In genomic region chr3:134239971-134240717, GRCm38 (mm10) we compare ENCODE assay signal across 8 mouse cellular contexts. TPM values are rescaled to one million over a fixed set of nuclear protein-coding genes. Genes with fewer than 3 reads are reported as not detected.
DNase-seq lines count a peak whose midpoint lies in the region; ATAC-seq and TF ChIP-seq lines count a peak whose summit lies in the region.

No protein-coding gene starts in this region.

- TF ChIP-seq POLR2A in kidney, adult 2 months (IDR thresholded peaks at IDR 0.05; ENCODE audit: low read depth, low read length): no peak

- no peak for TF ChIP-seq CTCF in kidney, adult 2 months (conservative IDR thresholded peaks at IDR 0.05; ENCODE audit: insufficient read depth, insufficient read length, low read depth, low read length)

- no peaks in the 10 kb centered on the region; the same call in 1 of the 2 replicates for H3K9me3 ChIP-seq in erythroblast, embryonic 14.5 days (ENCODE audit: control insufficient read depth, low read length)
- H3K9me3 ChIP-seq in embryonic facial prominence, embryonic 12.5 days: no peaks in the 10 kb centered on the region
- H3K9me3 ChIP-seq in limb, embryonic 11.5 days (ENCODE audit: control insufficient read depth, low read length): no peaks in the 10 kb centered on the region
- H3K9me3 ChIP-seq in midbrain, embryonic 13.5 days: no peaks in the 10 kb centered on the region

- no peak for ATAC-seq in erythroblast, adult 5-6 weeks (replicated peaks; ENCODE audit: low FRiP score, poor library complexity, severe bottlenecking)
- peak; percentile 64 for ATAC-seq in embryonic facial prominence, embryonic 12.5 days (ENCODE audit: insufficient number of reproducible peaks, insufficient read depth, low FRiP score, low TSS enrichment)
- ATAC-seq in limb, embryonic 11.5 days (ENCODE audit: insufficient number of reproducible peaks, low FRiP score, low TSS enrichment, low read depth): 0 out of 2 replicates have a peak, but pooled peaks have one; percentile 10
- peak; percentile 55 for ATAC-seq in midbrain, embryonic 13.5 days

- no peaks in the 10 kb centered on the region for H3K4me1 ChIP-seq in erythroblast, embryonic 14.5 days (ENCODE audit: control insufficient read depth)
- H3K4me1 ChIP-seq in embryonic facial prominence, embryonic 12.5 days: peaks cover 8% of the 10 kb centered on the region
- no peaks in the 10 kb centered on the region; the same call in 1 of the 2 replicates for H3K4me1 ChIP-seq in kidney, adult 2 months (ENCODE audit: control insufficient read depth, insufficient read depth, low read length)
- peaks cover 7% of the 10 kb centered on the region; the same call in 1 of the 2 replicates for H3K4me1 ChIP-seq in limb, embryonic 11.5 days (ENCODE audit: control insufficient read depth, insufficient read depth, low read length)
- H3K4me1 ChIP-seq in midbrain, embryonic 13.5 days (replicated peaks): peaks cover 38% of the 10 kb centered on the region

- no peaks in the 10 kb centered on the region for H3K36me3 ChIP-seq in erythroblast, embryonic 14.5 days (ENCODE audit: control insufficient read depth)
- no peaks in the 10 kb centered on the region for H3K36me3 ChIP-seq in embryonic facial prominence, embryonic 12.5 days
- H3K36me3 ChIP-seq in kidney, adult 2 months (ENCODE audit: control insufficient read depth, insufficient read depth, low read length): no peaks in the 10 kb centered on the region
- no peaks in the 10 kb centered on the region for H3K36me3 ChIP-seq in limb, embryonic 11.5 days (ENCODE audit: control insufficient read depth, insufficient read depth, low read length)
- H3K36me3 ChIP-seq in midbrain, embryonic 13.5 days: peaks cover 6% of the 10 kb centered on the region
- no peaks in the 10 kb centered on the region for H3K36me3 ChIP-seq in splenic B cell, adult 2 months (ENCODE audit: control insufficient read depth, insufficient read depth, low read length, poor library complexity, severe bottlenecking)

- WGBS in embryonic facial prominence, embryonic 12.5 days: under 1% methylated on average over 38 of the region's 61 CpGs
- WGBS in kidney, adult 2 months: 1% methylated on average over 58 of the region's 61 CpGs
- under 1% methylated on average over 45 of the region's 61 CpGs for WGBS in limb, embryonic 11.5 days
- WGBS in midbrain, embryonic 13.5 days: 0% methylated on average over 28 of the region's 61 CpGs

- peak; percentile 72 for DNase-seq in heart, adult 8-10 months (ENCODE audit: low spot score)
- peak; percentile 66 for DNase-seq in kidney, adult 2 months
- DNase-seq in limb, embryonic 11.5 days (ENCODE audit: low spot score): peak; percentile 73
- DNase-seq in splenic B cell, adult 2 months (ENCODE audit: low read depth, low spot score): peak; percentile 1

- H3K4me3 ChIP-seq in erythroblast, embryonic 14.5 days (replicated peaks): peak overlapping the region; percentile 34
- peak overlapping the region; percentile 72 for H3K4me3 ChIP-seq in embryonic facial prominence, embryonic 12.5 days
- peak overlapping the region; percentile 87 for H3K4me3 ChIP-seq in kidney, adult 2 months (ENCODE audit: insufficient read depth, low read depth, low read length)
- H3K4me3 ChIP-seq in limb, embryonic 11.5 days (ENCODE audit: low read depth, low read length): peak overlapping the region; percentile 54
- peak overlapping the region; percentile 76 for H3K4me3 ChIP-seq in midbrain, embryonic 13.5 days (replicated peaks)

- H3K27ac ChIP-seq in embryonic facial prominence, embryonic 12.5 days: peak overlapping the region; percentile 98
- 0 out of 2 replicates have a peak overlapping the region, but pooled peaks have one; percentile 20 for H3K27ac ChIP-seq in kidney, adult 2 months (ENCODE audit: insufficient read depth, low read depth, low read length)
- H3K27ac ChIP-seq in limb, embryonic 11.5 days (replicated peaks; ENCODE audit: low read depth, low read length): peak overlapping the region; percentile 91
- H3K27ac ChIP-seq in midbrain, embryonic 13.5 days: peak overlapping the region; percentile 100

- peaks cover 75% of the 10 kb centered on the region for H3K27me3 ChIP-seq in erythroblast, embryonic 14.5 days (ENCODE audit: control insufficient read depth)
- no peaks in the 10 kb centered on the region for H3K27me3 ChIP-seq in embryonic facial prominence, embryonic 12.5 days
- H3K27me3 ChIP-seq in kidney, adult 2 months (replicated peaks; ENCODE audit: control insufficient read depth, insufficient read depth, low read length): no peaks in the 10 kb centered on the region; the same call in none of the 2 replicates
- H3K27me3 ChIP-seq in limb, embryonic 11.5 days (ENCODE audit: control insufficient read depth, insufficient read depth, low read length): no peaks in the 10 kb centered on the region
- H3K27me3 ChIP-seq in midbrain, embryonic 13.5 days: no peaks in the 10 kb centered on the region
- H3K27me3 ChIP-seq in splenic B cell, adult 2 months (ENCODE audit: control insufficient read depth, insufficient read depth, low read length, poor library complexity, severe bottlenecking): peaks cover 3% of the 10 kb centered on the region

- H3K9ac ChIP-seq in embryonic facial prominence, embryonic 12.5 days: peak overlapping the region; percentile 84
- peak overlapping the region; percentile 86 for H3K9ac ChIP-seq in limb, embryonic 11.5 days (ENCODE audit: low read length)
- peak overlapping the region; percentile 95 for H3K9ac ChIP-seq in midbrain, embryonic 13.5 days (replicated peaks)

- H3K4me2 ChIP-seq in embryonic facial prominence, embryonic 12.5 days (replicated peaks): peak overlapping the region; percentile 83
- peak overlapping the region; percentile 88 for H3K4me2 ChIP-seq in limb, embryonic 11.5 days (ENCODE audit: low read depth, severe bottlenecking)
- H3K4me2 ChIP-seq in midbrain, embryonic 13.5 days (replicated peaks): peak overlapping the region; percentile 82

RNA-seq across cellular contexts. Expression of gene Cxxc4, which starts 3.9 kb away (rescaled TPM):
- polyA plus RNA-seq in erythroblast, embryonic 14.5 days (2012): 0.01 TPM in 1 of 2 replicates, not detected in the other
- not detected in 2 replicates for total RNA-seq in erythroblast, adult 5-6 weeks (2015; ENCODE audit: low replicate concordance)
- not detected in 2 replicates for total RNA-seq in erythroblast, adult 5-6 weeks (2017; ENCODE audit: low replicate concordance)
- polyA plus RNA-seq in embryonic facial prominence, embryonic 12.5 days (2016; fragmentation: Nextera tagmentation; extraction: Ambion mirVana): 6.8 and 9.1 TPM in 2 replicates
- total RNA-seq in heart, adult 8-10 months (2022): 1 to 10 TPM; 2.3 to 2.5 (median 2.3) TPM
- polyA plus RNA-seq in kidney, adult 2 months (2012; rRNA removed): 0.15 and 0.25 TPM in 2 replicates
- polyA plus RNA-seq in limb, embryonic 11.5 days (2014; fragmentation: Nextera tagmentation; extraction: Ambion mirVana): 7.9 and 9.1 TPM in 2 replicates
- polyA plus RNA-seq in midbrain, embryonic 13.5 days (2015; fragmentation: Nextera tagmentation; extraction: Ambion mirVana): 43.4 and 44.2 TPM in 2 replicates

Comparison
In these comparisons a context has a peak if more than half of its experiments do, and no peak if none do; other contexts are left out.
1. H3K4me3 ChIP-seq: peak in every context shown above with its lines; median percentile 87 in kidney, adult 2 months; 76 in midbrain, embryonic 13.5 days; 72 in embryonic facial prominence, embryonic 12.5 days; 54 in limb, embryonic 11.5 days; 34 in erythroblast, embryonic 14.5 days.
2. H3K27ac ChIP-seq: peak in every context shown above with its lines; median percentile 100 in midbrain, embryonic 13.5 days; 98 in embryonic facial prominence, embryonic 12.5 days; 91 in limb, embryonic 11.5 days; 20 in kidney, adult 2 months.
3. DNase-seq: peak in every context shown above with its lines; median percentile 73 in limb, embryonic 11.5 days; 72 in heart, adult 8-10 months; 66 in kidney, adult 2 months; 1 in splenic B cell, adult 2 months.